Mouse (Mus musculus) kidney, adult 2 months (tissue): ENCODE results near the gene Wdr35.
A peak's percentile ranks its signal among the peaks of the same experiment; 100 is the strongest.

Source experiments
- CTCF ChIP-seq: fragments of 200-500 bp; conservative IDR thresholded peaks from 2 replicates; pipeline ENCODE4 v1.5.1; 2011; ENCODE audit warnings: low read depth, mild to moderate bottlenecking, control low read depth, low read length, moderate library complexity, mixed read lengths; ENCODE audit not compliant: insufficient read depth, insufficient read length
- POLR2A ChIP-seq: fragments of 200-500 bp; IDR thresholded peaks from one replicate; pipeline ENCODE4 v1.6.1; 2011; ENCODE audit warnings: low read depth, low read length, control low read depth

DNA sequence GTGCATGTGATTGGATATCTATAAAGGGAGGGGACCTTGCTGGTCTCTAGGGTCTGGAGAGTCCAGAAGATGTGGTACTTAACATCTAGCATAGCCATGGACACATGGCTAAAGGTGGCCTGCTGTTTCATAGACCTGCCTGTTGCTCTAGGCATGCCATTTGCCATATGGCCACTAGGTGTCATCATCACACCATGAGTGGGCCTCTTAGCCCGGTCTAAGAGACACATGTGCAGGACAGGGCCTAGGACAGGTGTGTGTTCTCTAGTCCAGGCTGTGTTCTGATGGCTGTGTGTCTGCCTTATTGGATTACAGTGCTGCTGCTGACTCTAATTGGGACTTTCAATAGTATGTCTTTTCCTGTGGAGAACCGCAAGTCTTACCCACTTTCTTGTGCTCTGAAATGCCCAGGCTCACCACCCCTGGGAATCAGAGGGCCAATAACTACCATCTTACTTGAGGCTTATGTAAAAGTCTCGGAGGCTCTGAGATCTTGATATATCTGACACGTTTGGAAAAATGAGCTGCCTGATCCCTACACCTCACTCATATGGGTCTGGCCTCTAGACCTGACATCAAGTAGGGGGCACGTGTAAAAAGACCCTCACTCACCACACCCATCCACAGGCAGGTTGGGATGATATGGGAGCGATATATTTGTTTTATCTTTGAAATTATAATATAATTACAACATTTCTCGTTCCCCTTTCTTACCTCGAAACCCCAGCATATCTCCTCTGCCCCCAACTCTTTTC is 78.6 kb downstream of the Wdr35 start:
- TF ChIP-seq CTCF: peak; percentile 100
- no peak for TF ChIP-seq POLR2A
